Mouse (Mus musculus) layer of hippocampus, adult 2 months (tissue): ENCODE measurements around the gene Sertad4. TPM values are rescaled to one million over a fixed set of nuclear protein-coding genes. Genes with fewer than 3 reads are reported as not detected.

Experiments
- DNase-seq, 2 experiments: peaks; one replicate each; pipeline ENCODE4 v3.0.0; 2022; ENCODE audit warnings: low spot score in 2 of 2
- H3K27ac ChIP-seq: fragments of 200-600 bp; 2 replicates; pipeline ENCODE4 v1.8.1; 2022
- H3K4me3 ChIP-seq: fragments of 200-600 bp; 2 replicates; pipeline ENCODE4 v1.8.1; 2022; ENCODE audit warnings: mild to moderate bottlenecking
- CTCF ChIP-seq: fragments of 200-600 bp; conservative IDR thresholded peaks from 2 replicates; pipeline ENCODE4 v1.8.1; 2022; ENCODE audit warnings: antibody characterized with exemption, mild to moderate bottlenecking, moderate library complexity
- total RNA-seq, 2 experiments: library from RNA; stranded (reverse); gene quantifications; 2 replicates each; pipeline ENCODE4 v1.2.3; 2021

Gene Sertad4
- total RNA-seq, 2 experiments from 2014 or later: 14.2 to 16.9 TPM

DNA sequence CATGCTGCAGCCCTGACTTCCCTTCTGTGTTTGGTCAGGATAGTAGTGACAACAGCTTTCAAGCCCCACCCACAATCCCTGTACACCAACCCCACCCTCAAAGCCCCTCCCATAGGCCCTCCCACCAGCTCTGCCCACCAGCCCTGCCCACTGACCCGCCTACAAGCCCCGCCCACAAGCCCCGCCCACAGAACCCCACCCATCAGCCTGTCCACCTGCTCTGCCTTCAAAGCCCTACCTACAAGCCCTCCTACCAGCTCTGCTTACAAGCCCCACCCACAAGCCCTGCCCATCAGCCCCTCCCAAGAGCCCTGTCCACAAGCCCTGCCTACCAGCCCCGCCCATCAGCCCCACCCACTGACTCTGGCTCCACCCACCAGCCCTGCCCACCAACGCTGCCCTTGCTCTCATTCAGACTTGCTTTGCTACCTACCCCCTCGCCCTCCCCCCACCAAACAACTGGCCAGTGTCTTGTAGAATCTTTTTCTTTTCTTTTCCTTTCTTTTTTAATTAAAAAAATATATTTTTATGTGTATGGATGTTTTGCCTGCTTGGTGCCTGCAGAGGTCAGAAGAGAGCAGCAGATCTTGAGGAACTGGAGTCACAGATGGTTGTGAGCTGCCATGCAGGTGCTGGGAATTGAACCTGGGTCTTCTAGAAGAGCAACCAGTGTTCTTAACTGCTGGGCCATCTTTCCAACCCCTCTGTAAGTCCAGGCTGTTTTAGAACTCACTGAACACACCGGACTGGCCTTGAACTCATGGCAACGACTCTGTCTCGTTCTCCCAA lies 60.4 kb downstream of the Sertad4 start:
- no peak; the same call in 1 of the 2 replicates for TF ChIP-seq CTCF
- Histone ChIP-seq H3K27ac (no peak overlapping the region), H3K4me3 (no peak overlapping the region)
- no peak for DNase-seq

Other genes starting within 250 kb of the Sertad4 start
- 1 to 10 TPM; 1.6 TPM for gene Hhat, start 84.5 kb downstream of the Sertad4 start, total RNA-seq
- 10 to 100 TPM; 26.6 to 31.1 TPM for gene Syt14, start 180.0 kb upstream of the Sertad4 start, total RNA-seq